Mouse (Mus musculus) bone marrow macrophage, adult 2 months (primary cell): ENCODE measurements around the gene Vmn1r189.

Source experiments
- CTCF ChIP-seq: IDR thresholded peaks from 2 replicates; pipeline ENCODE4 v1.5.1; 2012; ENCODE audit warnings: low read depth, mild to moderate bottlenecking, low read length, moderate library complexity
- POLR2A ChIP-seq: IDR thresholded peaks from 2 replicates; pipeline ENCODE4 v1.6.1; 2012; ENCODE audit warnings: mild to moderate bottlenecking, low read depth, low read length, borderline replicate concordance

DNA sequence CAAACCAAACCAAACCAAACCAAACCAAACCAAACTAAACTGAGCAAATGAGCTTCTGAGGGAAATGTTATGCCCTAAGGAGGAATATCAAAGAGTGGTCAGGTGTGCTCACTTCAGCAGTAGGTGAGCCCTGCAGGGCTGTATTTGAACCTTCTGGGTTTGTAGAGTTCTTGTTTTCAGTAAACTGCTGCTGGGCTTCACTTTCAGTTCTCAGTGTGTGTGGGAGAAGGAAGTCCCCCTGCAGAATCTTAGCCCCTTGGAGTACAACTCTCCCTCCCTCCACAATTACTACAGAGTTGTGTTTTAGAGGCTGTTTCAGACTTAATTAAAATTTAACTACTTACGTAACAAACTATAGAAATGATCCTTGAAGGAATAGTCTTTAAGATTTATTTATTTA lies 51.9 kb downstream of the Vmn1r189 start:
- no peak for TF ChIP-seq POLR2A
- TF ChIP-seq CTCF = no peak
